Mouse (Mus musculus): ENCODE results near the gene Jarid2.

The Jarid2 gene

DNA sequence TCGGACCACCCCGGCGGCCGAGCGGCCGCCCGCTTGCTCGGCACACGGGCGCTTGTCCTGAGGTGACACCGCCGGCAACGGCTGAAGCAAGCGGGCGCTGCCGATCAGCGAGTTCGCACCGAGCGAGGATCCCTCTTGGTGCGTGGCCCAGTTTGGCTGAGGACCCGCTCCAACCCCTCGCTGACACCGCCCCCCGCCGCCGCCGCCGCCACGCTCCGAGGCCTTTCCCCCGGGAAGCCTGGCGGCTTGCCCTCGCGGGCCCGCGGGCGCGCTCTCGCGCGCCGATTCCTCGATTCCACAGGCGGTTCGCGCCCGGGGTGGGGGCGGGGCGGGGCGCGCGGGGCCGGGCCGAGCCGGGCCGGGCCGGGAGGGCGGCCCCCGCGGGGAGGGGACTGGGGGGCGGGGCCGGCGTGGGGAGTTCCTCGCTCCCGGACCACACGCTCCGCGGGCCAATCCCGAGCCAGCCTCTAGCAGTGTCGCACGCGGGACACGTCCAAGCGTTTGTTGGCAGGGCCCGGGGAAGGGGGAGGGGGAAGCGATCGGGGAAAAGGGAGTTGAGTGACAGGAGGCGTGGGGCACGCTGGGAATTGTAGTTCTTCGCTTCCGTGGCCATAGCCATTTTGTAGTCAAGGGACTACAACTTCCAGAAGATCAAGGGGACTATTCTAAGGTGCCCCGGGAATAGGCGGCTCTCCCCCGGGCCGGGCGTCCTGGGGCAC lies 1.0 kb downstream of the Jarid2 start:
- peak; percentile 96 to 98 for DNase-seq

GRCm38 (mm10) chr13:44730939-44731551 lies 1.8 kb downstream of the Jarid2 start:
- DNase-seq: peak; percentile 72 to 83

DNA sequence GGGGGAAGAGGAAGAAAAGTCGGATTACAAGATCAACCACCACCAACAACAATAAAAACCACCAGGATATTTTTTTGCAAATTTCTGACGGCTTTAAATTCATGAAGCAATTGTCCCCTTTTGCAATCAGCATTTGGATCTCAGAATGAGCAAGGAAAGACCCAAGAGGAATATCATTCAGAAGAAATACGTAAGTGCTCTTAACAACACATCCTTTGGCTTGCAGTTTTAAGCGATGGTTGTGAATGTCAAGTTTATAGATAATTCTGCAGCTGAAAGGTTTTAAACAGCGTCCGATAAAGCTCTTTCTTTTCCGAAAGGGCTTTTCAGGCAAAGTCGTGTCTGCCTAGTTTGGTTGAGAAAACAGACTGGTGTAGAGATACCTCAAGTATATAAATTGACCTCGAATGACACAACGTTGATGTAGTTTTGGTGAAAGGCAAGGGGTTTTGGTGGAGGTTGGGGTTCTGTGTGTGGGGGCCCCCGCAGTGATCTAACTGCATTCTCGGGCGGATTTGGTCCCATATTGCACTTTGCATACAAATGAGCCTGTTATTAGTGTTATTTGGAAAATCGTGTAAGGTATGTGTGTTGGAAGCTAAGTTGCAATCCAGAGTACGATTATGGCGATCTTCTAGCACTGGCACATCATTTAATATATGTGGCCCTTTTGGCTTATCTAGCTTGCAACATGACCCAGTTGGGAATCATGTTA lies 2.6 kb downstream of the Jarid2 start:
- DNase-seq: peak in 1 of 2 experiments; percentile 7

DNA sequence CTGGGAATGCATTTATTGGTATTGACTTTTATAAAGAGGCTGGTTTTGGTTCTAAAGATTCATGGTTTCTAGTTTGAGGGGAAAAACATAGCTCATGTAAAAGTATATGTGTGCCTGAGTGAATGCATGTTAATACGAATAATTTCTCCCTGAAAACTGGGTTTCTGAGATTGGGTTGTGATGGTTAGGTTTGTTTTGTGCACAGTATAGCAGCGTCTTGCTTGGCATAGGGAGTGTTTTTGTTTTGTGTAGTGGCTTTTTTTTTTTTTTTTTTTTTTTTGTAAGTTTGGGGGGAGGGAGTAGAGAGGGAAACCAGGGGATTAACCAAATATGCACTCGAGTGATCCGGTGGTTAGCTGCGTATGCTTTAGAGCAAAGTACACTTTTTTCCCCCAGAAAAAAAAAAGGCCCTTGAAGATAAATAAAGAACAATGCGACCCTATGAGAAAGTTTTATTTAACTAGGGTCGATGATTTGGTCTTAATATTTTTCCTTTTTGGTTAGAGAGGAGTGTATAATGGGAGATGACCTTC lies 3.2 kb downstream of the Jarid2 start:
- no peak for DNase-seq

DNA sequence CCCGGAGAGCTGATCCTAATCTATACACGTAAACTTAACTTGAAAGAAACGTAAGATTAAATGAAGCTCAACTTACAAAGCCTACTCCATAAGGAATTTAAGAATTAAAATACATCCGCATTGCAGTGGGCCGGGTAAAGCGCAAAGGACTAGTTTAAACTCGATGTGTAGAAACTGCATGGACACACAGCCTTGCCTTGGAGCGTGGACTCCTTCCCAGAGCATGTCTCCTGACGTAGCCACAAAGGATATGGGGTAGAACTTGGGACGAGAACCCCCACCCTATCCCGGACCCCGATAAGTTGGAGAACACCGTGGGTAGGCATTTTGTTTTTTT lies 3.7 kb downstream of the Jarid2 start:
- DNase-seq: no peak

GRCm38 (mm10) chr13:44733373-44734111 lies 4.3 kb downstream of the Jarid2 start:
- DNase-seq: peak; percentile 89 to 93

DNA sequence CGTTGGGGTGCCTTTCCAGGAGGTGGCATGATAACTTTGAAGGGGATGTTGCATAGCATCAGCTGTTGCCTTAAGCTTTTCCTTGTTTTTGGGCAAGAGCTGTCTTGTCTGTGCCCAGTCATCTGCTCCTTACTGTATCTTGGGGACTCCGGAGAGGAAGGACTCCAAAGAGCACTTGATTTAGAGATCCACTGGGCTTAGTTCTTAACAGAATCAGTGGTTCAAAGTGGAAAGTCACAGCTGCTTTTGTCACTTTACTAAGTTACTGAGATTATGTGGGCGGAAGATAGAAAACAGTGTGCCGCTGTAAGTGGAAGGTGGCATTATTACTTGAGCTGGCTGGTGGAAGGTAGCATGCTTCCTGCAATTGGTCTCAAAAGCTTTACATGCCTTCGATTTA lies 5.2 kb downstream of the Jarid2 start:
- DNase-seq: no peak

- DNase-seq: no peak
Observed at GRCm38 (mm10) chr13:44735088-44735690, 5.9 kb downstream of the Jarid2 start.

- no peak for DNase-seq
Observed at GRCm38 (mm10) chr13:44737297-44737696, 8.0 kb downstream of the Jarid2 start.

- DNase-seq: no peak
Observed at GRCm38 (mm10) chr13:44751780-44752179, 22.5 kb downstream of the Jarid2 start.

- DNase-seq: no peak
Observed at GRCm38 (mm10) chr13:44753206-44753605, 23.9 kb downstream of the Jarid2 start.

GRCm38 (mm10) chr13:44755434-44755833 lies 26.2 kb downstream of the Jarid2 start:
- no peak for DNase-seq

DNA sequence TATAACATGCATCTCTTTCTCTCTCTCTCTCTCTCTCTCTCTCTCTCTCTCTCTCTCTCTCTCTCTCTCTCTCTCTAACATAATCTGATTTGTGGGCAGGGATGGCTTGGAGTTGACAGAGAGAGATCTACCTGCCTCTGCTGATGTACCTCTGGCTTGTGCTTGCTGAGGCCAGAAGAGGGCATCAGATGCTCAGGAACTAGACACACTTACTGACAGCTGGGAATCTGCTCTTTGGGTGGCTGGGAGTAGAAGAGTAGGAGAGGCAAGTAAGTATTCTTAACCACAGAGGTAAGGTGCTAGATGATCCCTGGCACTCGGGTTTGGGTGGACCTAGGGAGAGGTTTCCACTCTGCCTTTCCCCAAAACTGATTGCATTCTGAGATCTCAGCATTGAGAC lies 29.5 kb downstream of the Jarid2 start:
- peak in 1 of 2 experiments; percentile 26 for DNase-seq

GRCm38 (mm10) chr13:44760761-44761160 lies 31.5 kb downstream of the Jarid2 start:
- DNase-seq: no peak

DNA sequence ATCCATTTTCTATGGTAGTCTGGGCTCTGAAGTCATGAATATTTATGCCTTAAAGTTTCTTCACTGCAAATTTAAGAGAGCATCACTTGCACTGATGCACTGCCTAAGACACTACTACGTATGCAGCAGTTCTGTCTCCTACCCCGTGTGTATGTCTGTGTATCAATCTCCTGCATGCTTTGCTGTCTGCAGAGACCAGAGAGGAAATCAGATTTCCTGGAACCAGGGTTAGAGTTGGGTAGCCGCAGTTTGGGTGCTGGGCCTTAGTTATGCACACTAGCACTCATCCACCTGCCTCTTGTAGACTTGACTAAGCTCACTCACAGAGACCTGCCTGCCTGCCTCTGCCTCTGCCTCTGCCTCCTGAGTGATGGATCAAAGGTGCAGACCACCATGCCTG lies 33.8 kb downstream of the Jarid2 start:
- DNase-seq: no peak

DNA sequence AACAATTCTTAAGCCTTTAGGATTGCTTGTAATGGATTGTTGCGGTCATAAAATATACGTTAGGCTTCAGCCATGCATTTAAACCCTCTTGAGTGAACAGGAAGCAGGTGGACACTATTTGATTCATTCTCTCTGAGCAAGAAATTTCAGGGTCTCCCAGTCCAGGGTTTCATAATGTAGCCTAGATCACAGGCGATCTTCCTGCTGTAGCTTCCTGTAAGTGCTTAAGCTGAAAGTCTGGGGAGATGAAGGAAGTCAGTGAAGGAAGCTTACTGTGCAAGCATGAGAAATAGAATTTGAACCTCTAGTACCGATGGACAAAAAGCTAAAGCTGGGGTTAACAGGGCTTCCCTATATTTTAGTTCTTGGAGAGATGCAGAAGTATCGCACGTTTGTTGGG lies 38.5 kb downstream of the Jarid2 start:
- no peak for DNase-seq

DNA sequence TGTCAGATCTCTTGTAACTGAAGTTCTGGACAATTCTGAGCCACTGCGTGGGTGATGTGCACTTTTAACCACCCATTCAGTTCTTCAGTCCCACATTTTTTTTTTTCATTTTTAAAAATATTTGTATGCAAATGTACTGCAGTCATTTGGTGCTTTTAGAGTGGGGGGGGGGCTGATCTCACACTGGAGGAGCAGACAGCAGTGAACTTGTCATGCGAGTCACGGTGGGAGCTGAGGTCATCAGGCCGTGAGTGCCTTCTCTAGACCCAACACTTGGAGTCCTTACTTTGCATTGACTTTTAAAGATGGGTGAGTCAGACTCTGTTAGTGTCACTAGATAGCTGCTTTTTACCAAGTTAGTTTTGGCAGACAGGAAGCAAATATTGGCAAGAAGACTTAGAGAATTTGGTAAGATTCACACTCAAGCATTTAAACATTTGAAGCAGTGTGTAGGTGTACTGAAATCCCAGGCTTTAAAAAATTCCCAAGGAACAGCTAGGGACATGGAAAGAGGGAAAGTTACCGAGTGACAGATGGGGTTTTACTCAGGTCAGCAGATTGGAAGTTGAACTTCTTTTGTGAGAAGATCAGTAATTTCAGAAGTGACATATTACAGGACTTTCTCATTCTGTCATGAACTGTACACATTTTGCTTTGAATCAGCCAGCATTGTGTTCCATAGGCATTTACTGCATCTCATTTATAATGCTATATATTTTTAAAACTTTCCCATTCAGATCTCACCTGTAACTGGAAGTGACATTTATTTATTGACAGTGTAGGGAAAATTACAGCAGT lies 41.7 kb downstream of the Jarid2 start:
- no peak for DNase-seq

DNA sequence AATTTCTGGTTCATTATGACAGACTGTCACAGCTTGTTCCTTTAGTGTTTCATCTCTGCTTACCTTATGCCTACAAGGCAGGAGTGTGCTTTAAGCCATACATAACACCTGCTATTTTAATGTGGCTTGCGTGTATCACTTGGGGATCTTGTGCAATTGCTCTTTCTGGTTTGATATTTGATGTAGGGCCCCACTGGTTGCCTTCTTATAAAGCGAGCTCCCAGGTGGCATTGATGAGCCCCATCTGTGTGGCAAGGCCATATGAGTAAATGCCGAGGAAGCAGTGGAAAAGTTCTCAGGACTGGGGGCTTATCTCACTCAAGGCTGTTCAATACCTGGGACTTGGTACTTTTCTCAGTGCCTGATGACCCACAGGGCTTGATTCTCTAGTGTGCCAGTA lies 43.5 kb downstream of the Jarid2 start:
- peak in 1 of 2 experiments; percentile 23 for DNase-seq

GRCm38 (mm10) chr13:44774351-44774750 lies 45.1 kb downstream of the Jarid2 start:
- no peak for DNase-seq

DNA sequence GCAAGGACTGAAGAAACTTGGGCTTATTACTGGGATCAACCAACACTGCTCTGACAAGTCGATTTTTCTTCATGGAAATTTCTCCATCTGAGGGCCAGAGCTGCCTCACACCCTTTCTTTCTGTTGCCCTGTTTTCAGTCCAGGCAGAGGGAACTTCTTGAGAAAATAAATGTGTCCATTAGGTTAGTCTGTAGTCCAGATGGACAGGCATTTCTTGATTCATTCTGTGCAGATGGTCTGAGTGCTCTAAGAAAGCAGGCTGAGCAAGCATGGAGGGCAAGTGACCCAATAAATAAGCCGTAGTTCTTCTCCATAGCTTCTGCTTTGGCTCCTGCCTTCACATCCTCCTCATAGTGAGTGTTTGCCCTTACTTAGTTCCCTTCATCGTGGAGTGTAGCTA lies 46.1 kb downstream of the Jarid2 start:
- no peak for DNase-seq

- no peak for DNase-seq
Observed at GRCm38 (mm10) chr13:44780506-44780905, 51.2 kb downstream of the Jarid2 start.

GRCm38 (mm10) chr13:44781126-44781525 lies 51.9 kb downstream of the Jarid2 start:
- no peak for DNase-seq
